Comparison of ENCODE assay signal across 16 mouse cellular contexts in the genomic region with DNA sequence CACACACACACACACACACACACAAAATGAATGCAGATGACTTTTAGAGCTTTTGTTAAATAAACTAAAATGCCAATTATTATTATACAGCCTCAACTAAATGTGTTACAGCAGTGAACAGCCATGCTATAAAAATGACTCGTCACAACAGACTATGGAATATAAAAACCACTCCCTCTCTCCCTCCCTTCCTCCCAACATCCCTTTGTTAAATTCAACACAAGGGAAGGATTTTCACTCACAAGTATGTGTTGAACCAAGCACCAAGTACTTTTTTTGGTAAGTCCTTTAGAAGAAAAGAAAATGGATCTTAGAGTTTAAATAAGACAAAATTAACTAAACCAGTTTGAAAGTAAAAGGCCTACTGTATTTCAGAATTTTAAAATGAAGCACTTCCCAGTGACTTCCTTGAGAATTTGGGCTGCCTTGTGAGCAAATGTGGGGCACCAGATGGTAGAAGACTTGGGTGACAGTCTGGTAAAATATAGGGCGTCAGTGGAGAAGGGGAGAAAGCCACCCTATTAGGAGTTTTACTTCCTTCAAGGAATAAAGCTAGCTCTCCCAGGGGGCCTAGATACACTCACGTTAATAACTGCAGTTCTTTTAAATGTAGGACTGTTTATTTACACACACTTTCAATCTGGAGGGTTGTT. TPM values are rescaled to one million over a fixed set of nuclear protein-coding genes. Genes with fewer than 3 reads are reported as not detected.
"Had no signal": no experiment of that assay in that cellular context is flagged by ENCODE, and none has a peak within 500 bp of the region (broad histone marks: within the 10 kb centered on the region; RNA-seq: fewer than 3 reads in every experiment).

No protein-coding gene starts in this region.

- H3K4me1 ChIP-seq: neural tube, embryonic 12.5 days had no signal

- H3K4me2 ChIP-seq: limb, embryonic 13.5 days; liver, embryonic 11.5 days; liver, embryonic 15.5 days; neural tube, embryonic 12.5 days had no signal

- H3K4me3 ChIP-seq: limb, embryonic 13.5 days; liver, embryonic 15.5 days; neural tube, embryonic 12.5 days had no signal

- H3K9ac ChIP-seq: limb, embryonic 13.5 days; liver, embryonic 15.5 days; neural tube, embryonic 12.5 days had no signal

- ATAC-seq: lung, postnatal 0 days had no signal

- DNase-seq: kidney, adult 8-10 months; kidney, postnatal 25 days; lung, adult 2 months; lung, postnatal 36 days; midbrain, embryonic 14.5 days; retina, postnatal 1 day; right cerebral cortex, postnatal 25 days; thymus, postnatal 36 days had no signal

- H3K27me3 ChIP-seq: limb, embryonic 13.5 days; liver, embryonic 15.5 days; neural tube, embryonic 12.5 days had no signal

- H3K9me3 ChIP-seq: limb, embryonic 13.5 days; liver, embryonic 15.5 days; neural tube, embryonic 12.5 days had no signal

- H3K27ac ChIP-seq: limb, embryonic 13.5 days; liver, embryonic 15.5 days; neural tube, embryonic 12.5 days had no signal

- H3K36me3 ChIP-seq: liver, embryonic 15.5 days; neural tube, embryonic 12.5 days had no signal

RNA-seq across cellular contexts. Expression of a gene that starts 29.5 kb away (rescaled TPM):
- total RNA-seq: megakaryocyte progenitor cell, adult 5-6 weeks; monocyte, adult 5-6 weeks; neutrophil, adult 5-6 weeks had no signal
